Mouse (Mus musculus) adrenal gland, adult 8-10 months (tissue): ENCODE data around the gene Ltbp1. TPM values are rescaled to one million over a fixed set of nuclear protein-coding genes. Genes with fewer than 3 reads are reported as not detected.
"Not testable (repeated sequence)": the region's sequence is repeated elsewhere in the genome, so short reads cannot be mapped to it uniquely, and the experiment has no call there.

Experiments
- DNase-seq: peaks from one replicate; pipeline ENCODE4 v3.0.0; 2022
- total RNA-seq, 4 experiments: library from RNA; stranded (reverse); gene quantifications; 2 replicates each; pipeline ENCODE4 v1.2.4; 2022

Gene Ltbp1
- total RNA-seq, 4 experiments from 2014 or later: 9.4 to 15.9 (median 12.6) TPM

- DNase-seq: peak; percentile 48
Measured at GRCm38 (mm10) chr17:75119422-75119821, 114.1 kb downstream of the Ltbp1 start.

- no peak for DNase-seq
Measured at GRCm38 (mm10) chr17:75120071-75120470, 114.7 kb downstream of the Ltbp1 start.

GRCm38 (mm10) chr17:75122584-75123282 lies 117.4 kb downstream of the Ltbp1 start:
- DNase-seq: no peak

- no peak for DNase-seq
Measured at GRCm38 (mm10) chr17:75128337-75128935, 123.1 kb downstream of the Ltbp1 start.

GRCm38 (mm10) chr17:75133983-75134382 lies 128.6 kb downstream of the Ltbp1 start:
- DNase-seq: no peak

GRCm38 (mm10) chr17:75139731-75140130 lies 134.4 kb downstream of the Ltbp1 start:
- no peak for DNase-seq

GRCm38 (mm10) chr17:75142845-75143244 lies 137.5 kb downstream of the Ltbp1 start:
- not testable (repeated sequence) for DNase-seq

GRCm38 (mm10) chr17:75143927-75144326 lies 138.6 kb downstream of the Ltbp1 start:
- no peak for DNase-seq

- no peak for DNase-seq
Measured at GRCm38 (mm10) chr17:75147218-75147617, 141.8 kb downstream of the Ltbp1 start.

- peak; percentile 11 for DNase-seq
Measured at GRCm38 (mm10) chr17:75151800-75152199, 146.4 kb downstream of the Ltbp1 start.

GRCm38 (mm10) chr17:75153088-75153487 lies 147.7 kb downstream of the Ltbp1 start:
- peak; percentile 11 for DNase-seq

- no peak for DNase-seq
Measured at GRCm38 (mm10) chr17:75158385-75158784, 153.0 kb downstream of the Ltbp1 start.

GRCm38 (mm10) chr17:75159066-75159787 lies 153.9 kb downstream of the Ltbp1 start:
- DNase-seq: no peak

- no peak for DNase-seq
Measured at GRCm38 (mm10) chr17:75161062-75161461, 155.7 kb downstream of the Ltbp1 start.

- DNase-seq: no peak
Measured at GRCm38 (mm10) chr17:75161931-75162330, 156.6 kb downstream of the Ltbp1 start.

- no peak for DNase-seq
Measured at GRCm38 (mm10) chr17:75164566-75164965, 159.2 kb downstream of the Ltbp1 start.

- no peak for DNase-seq
Measured at GRCm38 (mm10) chr17:75168572-75169200, 163.3 kb downstream of the Ltbp1 start.

GRCm38 (mm10) chr17:75171659-75172058 lies 166.3 kb downstream of the Ltbp1 start:
- DNase-seq: no peak

GRCm38 (mm10) chr17:75172685-75173205 lies 167.4 kb downstream of the Ltbp1 start:
- DNase-seq: no peak

GRCm38 (mm10) chr17:75174501-75174900 lies 169.1 kb downstream of the Ltbp1 start:
- DNase-seq: no peak

GRCm38 (mm10) chr17:75177920-75178867 lies 172.8 kb downstream of the Ltbp1 start:
- DNase-seq: no peak

- no peak for DNase-seq
Measured at GRCm38 (mm10) chr17:75179001-75179400, 173.6 kb downstream of the Ltbp1 start.
